In the genomic region with DNA sequence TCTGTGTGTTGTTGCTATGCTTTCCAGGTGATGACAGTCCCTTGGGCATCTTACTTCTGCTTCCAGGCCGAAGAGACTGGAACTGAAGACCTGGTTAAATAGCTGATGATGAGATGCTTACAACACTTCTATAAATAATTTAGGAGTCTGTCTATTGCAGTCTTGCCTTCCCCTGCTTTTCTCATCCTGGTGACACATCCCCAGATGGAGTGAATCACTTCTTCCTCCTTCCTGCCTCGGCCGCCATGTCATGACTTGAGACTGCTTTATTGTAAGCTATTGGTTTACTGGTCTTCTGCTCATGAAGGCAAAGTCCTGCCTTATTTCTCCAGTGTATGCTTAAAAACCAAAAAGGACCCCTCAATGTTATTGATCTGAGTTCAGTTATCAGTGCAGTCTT, we compare ENCODE assay signal across 22 mouse cellular contexts.
A peak's percentile ranks its signal among the peaks of the same experiment; 100 is the strongest.
DNase-seq lines count a peak whose midpoint lies in the region; ATAC-seq and TF ChIP-seq lines count a peak whose summit lies in the region.
"Had no signal": no experiment of that assay in that cellular context is flagged by ENCODE, and none has a peak within 500 bp of the region (broad histone marks: within the 10 kb centered on the region; RNA-seq: fewer than 3 reads in every experiment).

No protein-coding gene starts in this region.

- no peak for TF ChIP-seq POLR2A in myocyte (IDR thresholded peaks at IDR 0.05; ENCODE audit: insufficient read length, low read depth)

- H3K4me1 ChIP-seq in neural tube, embryonic 15.5 days: no peaks in the 10 kb centered on the region
- H3K4me1 ChIP-seq: embryonic facial prominence, embryonic 13.5 days; embryonic facial prominence, embryonic 15.5 days; forebrain, embryonic 12.5 days; forebrain, embryonic 15.5 days had no signal

- H3K9me3 ChIP-seq in neural tube, embryonic 15.5 days (replicated peaks): no peaks in the 10 kb centered on the region
- H3K9me3 ChIP-seq: embryonic facial prominence, embryonic 13.5 days; embryonic facial prominence, embryonic 15.5 days; forebrain, embryonic 12.5 days; forebrain, embryonic 15.5 days had no signal

- H3K9ac ChIP-seq in neural tube, embryonic 15.5 days (replicated peaks): no peak overlapping the region
- H3K9ac ChIP-seq: embryonic facial prominence, embryonic 13.5 days; embryonic facial prominence, embryonic 15.5 days; forebrain, embryonic 12.5 days; forebrain, embryonic 15.5 days; forebrain, postnatal 0 days had no signal

- H3K27me3 ChIP-seq in myocyte (ENCODE audit: control insufficient read depth, insufficient read depth, insufficient read length): no peaks in the 10 kb centered on the region
- H3K27me3 ChIP-seq in neural tube, embryonic 15.5 days (replicated peaks): no peaks in the 10 kb centered on the region
- H3K27me3 ChIP-seq: embryonic facial prominence, embryonic 13.5 days; embryonic facial prominence, embryonic 15.5 days; forebrain, embryonic 12.5 days; forebrain, embryonic 15.5 days had no signal

- no peak overlapping the region for H3K27ac ChIP-seq in neural tube, embryonic 15.5 days (replicated peaks)
- H3K27ac ChIP-seq: embryonic facial prominence, embryonic 13.5 days; embryonic facial prominence, embryonic 15.5 days; forebrain, embryonic 12.5 days; forebrain, embryonic 15.5 days had no signal

- H3K4me3 ChIP-seq in myocyte: no peak overlapping the region
- no peak overlapping the region for H3K4me3 ChIP-seq in neural tube, embryonic 15.5 days (replicated peaks)
- H3K4me3 ChIP-seq: embryonic facial prominence, embryonic 13.5 days; embryonic facial prominence, embryonic 15.5 days; forebrain, embryonic 12.5 days; forebrain, embryonic 15.5 days had no signal

- WGBS in neural tube, embryonic 15.5 days: 89% methylated on average over 3 of the region's 3 CpGs

- no peak for ATAC-seq in neural tube, embryonic 15.5 days (ENCODE audit: low FRiP score)
- ATAC-seq: forebrain, embryonic 15.5 days; forebrain, postnatal 0 days had no signal

- DNase-seq in 3T3-L1 (ENCODE audit: low read depth, low spot score) (peak; percentile 56), 416B (ENCODE audit: low read depth) (peak; percentile 82)
- peak; percentile 45 for DNase-seq in brain, adult 2 months (ENCODE audit: low read depth, low spot score)
- DNase-seq in urinary bladder, adult 2 months (ENCODE audit: low spot score): no peak
- DNase-seq in urinary bladder, postnatal 4 days (ENCODE audit: low spot score in 2 of 2): no peak
- DNase-seq: adrenal gland, adult 2 months; adrenal gland, postnatal 10 days; adrenal gland, postnatal 25 days; cerebellum, adult 11 months; cerebellum, adult 18-20 months; cerebellum, adult 8-10 months; cerebellum, adult 9-11 months; cerebellum, postnatal 14 days; cerebellum, postnatal 36 days; embryo, embryonic 11 days; forebrain, postnatal 0 days had no signal

- no peak overlapping the region for H3ac ChIP-seq in myocyte (ENCODE audit: control insufficient read depth, insufficient read length)

- no peaks in the 10 kb centered on the region for H3K36me3 ChIP-seq in myocyte (ENCODE audit: control insufficient read depth, insufficient read depth)
- H3K36me3 ChIP-seq in neural tube, embryonic 15.5 days: no peaks in the 10 kb centered on the region
- H3K36me3 ChIP-seq: embryonic facial prominence, embryonic 13.5 days; embryonic facial prominence, embryonic 15.5 days; forebrain, embryonic 12.5 days; forebrain, embryonic 15.5 days had no signal

- no peaks in the 10 kb centered on the region for H3K79me2 ChIP-seq in myocyte (ENCODE audit: control insufficient read depth, insufficient read depth)

- peak overlapping the region; percentile 0 for H3K4me2 ChIP-seq in myocyte (ENCODE audit: low read depth)
- no peak overlapping the region for H3K4me2 ChIP-seq in neural tube, embryonic 15.5 days
- H3K4me2 ChIP-seq: embryonic facial prominence, embryonic 13.5 days; embryonic facial prominence, embryonic 15.5 days; forebrain, embryonic 12.5 days; forebrain, embryonic 15.5 days had no signal

TF ChIP-seq in myocyte, 11 proteins besides CTCF, POLR2A, EP300 and RAD21:
- TF ChIP-seq SRF (IDR thresholded peaks at IDR 0.05; ENCODE audit: control insufficient read depth, insufficient read length, low read depth) (no peak), MYOG (IDR thresholded peaks at IDR 0.05; ENCODE audit: control insufficient read depth in 1 of 3, insufficient read depth in 1 of 3, insufficient read length in 2 of 3, low read depth in 2 of 3) (no peak), USF1 (IDR thresholded peaks at IDR 0.05; ENCODE audit: low read depth) (no peak), MYOD1 (IDR thresholded peaks at IDR 0.05; ENCODE audit: control insufficient read depth in 1 of 3, insufficient read length in 2 of 3, low read depth in 2 of 3) (no peak), POLR2AphosphoS2 (IDR thresholded peaks at IDR 0.05; ENCODE audit: insufficient read length, low read depth) (no peak), TCF12 (IDR thresholded peaks at IDR 0.05; ENCODE audit: insufficient read depth, poor library complexity, severe bottlenecking) (no peak), MAX (IDR thresholded peaks at IDR 0.05; ENCODE audit: low read depth) (no peak), TCF3 (IDR thresholded peaks at IDR 0.05; ENCODE audit: insufficient read length, low read depth) (no peak), REST (IDR thresholded peaks at IDR 0.05; ENCODE audit: insufficient read depth, insufficient read length) (no peak), CEBPB (IDR thresholded peaks at IDR 0.05; ENCODE audit: insufficient read depth, poor library complexity, severe bottlenecking) (no peak), E2F4 (IDR thresholded peaks at IDR 0.05; ENCODE audit: insufficient read depth) (no peak)

Comparison
In these comparisons a context has a peak if more than half of its experiments do, and no peak if none do; other contexts are left out.
1. DNase-seq: peak in 3T3-L1 (single experiment), 416B (single experiment) and brain, adult 2 months (single experiment); none in urinary bladder, adult 2 months (single experiment) and urinary bladder, postnatal 4 days (0 of 2).